Mouse (Mus musculus) MEL (cell line): Measurements from ENCODE around the gene Vav3. TPM values are rescaled to one million over a fixed set of nuclear protein-coding genes. Genes with fewer than 3 reads are reported as not detected.

ENCODE experiments used
- DNase-seq: peaks from one replicate; pipeline ENCODE4 v3.0.0; 2011; ENCODE audit warnings: low read depth, low spot score
- H3K27ac ChIP-seq: 2 replicates; pipeline ENCODE4 v1.5.1; 2012; ENCODE audit warnings: low read depth, mild to moderate bottlenecking, control low read depth, low read length, moderate library complexity; ENCODE audit not compliant: control insufficient read depth
- H3K27me3 ChIP-seq, 2 experiments: fragments of 150-350 bp in 1 of 2; sonication (generic) in 1 of 2; 2 replicates each; pipeline ENCODE4 v1.6.1; 2012; ENCODE audit warnings: low read length in 2 of 2, mild to moderate bottlenecking in 2 of 2, improper control_type of control experiment in 1 of 2, moderate library complexity in 1 of 2; ENCODE audit not compliant: insufficient read depth in 2 of 2, control insufficient read depth in 1 of 2
- H3K36me3 ChIP-seq, 2 experiments: 2 replicates each; pipeline ENCODE4 v1.6.1; 2012 to 2014; ENCODE audit warnings: low read length in 2 of 2, improper control_type of control experiment in 1 of 2, inconsistent platforms in 1 of 2, mild to moderate bottlenecking in 1 of 2; ENCODE audit not compliant: insufficient read depth in 2 of 2, control insufficient read depth in 1 of 2
- H3K4me1 ChIP-seq, 2 experiments: fragments of 150-350 bp in 1 of 2; sonication (generic) in 1 of 2; 2 replicates each; pipeline ENCODE4 v1.6.1; 2012; ENCODE audit warnings: low read length in 2 of 2, improper control_type of control experiment in 1 of 2, mild to moderate bottlenecking in 1 of 2; ENCODE audit not compliant: insufficient read depth in 2 of 2, control insufficient read depth in 1 of 2
- H3K4me3 ChIP-seq, 2 experiments: fragments of 150-350 bp in 1 of 2; sonication (generic) in 1 of 2; 2 replicates each; pipeline ENCODE4 v1.5.1; 2012; ENCODE audit warnings: low read depth in 2 of 2, low read length in 2 of 2, mild to moderate bottlenecking in 2 of 2, moderate library complexity in 2 of 2, control low read depth in 1 of 2, improper control_type of control experiment in 1 of 2; ENCODE audit not compliant: control insufficient read depth in 1 of 2, insufficient read depth in 1 of 2
- H3K79me2 ChIP-seq: 2 replicates; pipeline ENCODE4 v1.6.1; 2012; ENCODE audit warnings: mild to moderate bottlenecking, low read length, moderate library complexity; ENCODE audit not compliant: control insufficient read depth, poor library complexity, insufficient read depth
- H3K9ac ChIP-seq: 2 replicates; pipeline ENCODE4 v1.6.1; 2012; ENCODE audit warnings: low read depth, mild to moderate bottlenecking, control low read depth, low read length, moderate library complexity; ENCODE audit not compliant: control insufficient read depth, poor library complexity, severe bottlenecking
- H3K9me3 ChIP-seq: fragments of 150-350 bp; sonication (generic); replicated peaks from 2 replicates; pipeline ENCODE4 v1.6.1; 2012; ENCODE audit warnings: mild to moderate bottlenecking, low read length, improper control_type of control experiment, moderate library complexity; ENCODE audit not compliant: insufficient read depth
- CHD1 ChIP-seq: IDR thresholded peaks from 2 replicates; pipeline ENCODE4 v1.6.1; 2012; ENCODE audit warnings: low read depth, mild to moderate bottlenecking, inconsistent platforms, low read length, improper control_type of control experiment
- CHD2 ChIP-seq: IDR thresholded peaks from 2 replicates; pipeline ENCODE4 v1.6.1; 2011; ENCODE audit warnings: low read length, improper control_type of control experiment
- E2F4 ChIP-seq: IDR thresholded peaks from 2 replicates; pipeline ENCODE4 v1.6.1; 2011; ENCODE audit warnings: low read depth, low read length, improper control_type of control experiment, borderline replicate concordance
- EP300 ChIP-seq, 2 experiments: IDR thresholded peaks; 2 replicates each; pipeline ENCODE4 v1.6.1; 2011; ENCODE audit warnings: improper control_type of control experiment in 2 of 2, low read length in 2 of 2, low read depth in 1 of 2, mild to moderate bottlenecking in 1 of 2
- ETS1 ChIP-seq: IDR thresholded peaks from 2 replicates; pipeline ENCODE4 v1.6.1; 2012; ENCODE audit warnings: low read depth, mild to moderate bottlenecking, inconsistent platforms, low read length, improper control_type of control experiment, moderate library complexity
- GABPA ChIP-seq: IDR thresholded peaks from 2 replicates; pipeline ENCODE4 v1.6.1; 2012; ENCODE audit warnings: low read depth, mild to moderate bottlenecking, inconsistent platforms, low read length, improper control_type of control experiment, moderate library complexity
- HCFC1 ChIP-seq: IDR thresholded peaks from 2 replicates; pipeline ENCODE4 v1.6.1; 2012; ENCODE audit warnings: low read depth, mild to moderate bottlenecking, inconsistent platforms, low read length, improper control_type of control experiment, moderate library complexity
- KAT2A ChIP-seq: conservative IDR thresholded peaks from 2 replicates; pipeline ENCODE4 v1.6.1; 2012; ENCODE audit warnings: low read depth, low read length, improper control_type of control experiment, inconsistent platforms
- MAFK ChIP-seq: IDR thresholded peaks from 2 replicates; pipeline ENCODE4 v1.6.1; 2011; ENCODE audit warnings: low read depth, mild to moderate bottlenecking, low read length, improper control_type of control experiment, borderline replicate concordance
- MAZ ChIP-seq: IDR thresholded peaks from 2 replicates; pipeline ENCODE4 v1.6.1; 2012; ENCODE audit warnings: low read depth, mild to moderate bottlenecking, inconsistent platforms, low read length, improper control_type of control experiment
- MXI1 ChIP-seq: IDR thresholded peaks from 2 replicates; pipeline ENCODE4 v1.6.1; 2011; ENCODE audit warnings: mild to moderate bottlenecking, low read depth, low read length, improper control_type of control experiment
- MYB ChIP-seq: IDR thresholded peaks from 2 replicates; pipeline ENCODE4 v1.6.1; 2011; ENCODE audit warnings: mild to moderate bottlenecking, low read depth, low read length, improper control_type of control experiment
- NELFE ChIP-seq: IDR thresholded peaks from 2 replicates; pipeline ENCODE4 v1.6.1; 2011; ENCODE audit warnings: low read depth, low read length, improper control_type of control experiment
- POLR2AphosphoS5 ChIP-seq: IDR thresholded peaks from 2 replicates; pipeline ENCODE4 v1.6.1; 2012; ENCODE audit warnings: low read depth, borderline replicate concordance, mild to moderate bottlenecking, inconsistent platforms, low read length, moderate library complexity, mixed read lengths
- RCOR1 ChIP-seq: IDR thresholded peaks from 2 replicates; pipeline ENCODE4 v1.6.1; 2012; ENCODE audit warnings: low read depth, mild to moderate bottlenecking, inconsistent platforms, low read length, improper control_type of control experiment
- SIN3A ChIP-seq: IDR thresholded peaks from 2 replicates; pipeline ENCODE4 v1.6.1; 2012; ENCODE audit warnings: low read length, improper control_type of control experiment, inconsistent platforms
- SMC3 ChIP-seq: IDR thresholded peaks from 2 replicates; pipeline ENCODE4 v1.6.1; 2011; ENCODE audit warnings: low read depth, low read length, improper control_type of control experiment
- TAL1 ChIP-seq: IDR thresholded peaks from 2 replicates; pipeline ENCODE4 v1.6.1; 2012; ENCODE audit warnings: mild to moderate bottlenecking, inconsistent platforms, low read length, moderate library complexity, mixed read lengths
- TBP ChIP-seq: IDR thresholded peaks from 2 replicates; pipeline ENCODE4 v1.8.0; 2011; ENCODE audit warnings: low read depth, low read length, improper control_type of control experiment
- TCF12 ChIP-seq: IDR thresholded peaks from 2 replicates; pipeline ENCODE4 v1.6.1; 2014; ENCODE audit warnings: low read depth, mild to moderate bottlenecking, inconsistent platforms, low read length, improper control_type of control experiment, moderate library complexity
- USF1 ChIP-seq: IDR thresholded peaks from 2 replicates; pipeline ENCODE4 v1.6.1; 2014; ENCODE audit warnings: low read depth, mild to moderate bottlenecking, inconsistent platforms, low read length, improper control_type of control experiment, moderate library complexity
- ZKSCAN1 ChIP-seq: IDR thresholded peaks from 2 replicates; pipeline ENCODE4 v1.6.1; 2012; ENCODE audit warnings: low read depth, mild to moderate bottlenecking, inconsistent platforms, low read length, improper control_type of control experiment, moderate library complexity
- ZNF384 ChIP-seq: IDR thresholded peaks from 2 replicates; pipeline ENCODE4 v1.6.1; 2012; ENCODE audit warnings: low read depth, mild to moderate bottlenecking, inconsistent platforms, low read length, improper control_type of control experiment
- polyA plus RNA-seq, 2 experiments: library from polyadenylated mRNA; stranded (reverse) in 1 of 2; unstranded in 1 of 2; fragments of >175 nt in 1 of 2; fragments of >200 nt in 1 of 2; gene quantifications; 2 replicates each; pipeline versions ENCODE4 v1.2.1 to v1.2.4; 2012; ENCODE audit warnings: low replicate concordance in 2 of 2, low read depth in 1 of 2; ENCODE audit not compliant: insufficient read length in 2 of 2, insufficient read depth in 1 of 2, missing spikeins in 1 of 2
- total RNA-seq: library from RNA; depleted of rRNA; stranded (reverse); fragments of 300-350 nt; gene quantifications from 2 replicates; pipeline ENCODE4 v1.2.3, GENCODE M21; 2012

Vav3 gene
- total and polyA plus RNA-seq, 3 experiments = not detected

DNA sequence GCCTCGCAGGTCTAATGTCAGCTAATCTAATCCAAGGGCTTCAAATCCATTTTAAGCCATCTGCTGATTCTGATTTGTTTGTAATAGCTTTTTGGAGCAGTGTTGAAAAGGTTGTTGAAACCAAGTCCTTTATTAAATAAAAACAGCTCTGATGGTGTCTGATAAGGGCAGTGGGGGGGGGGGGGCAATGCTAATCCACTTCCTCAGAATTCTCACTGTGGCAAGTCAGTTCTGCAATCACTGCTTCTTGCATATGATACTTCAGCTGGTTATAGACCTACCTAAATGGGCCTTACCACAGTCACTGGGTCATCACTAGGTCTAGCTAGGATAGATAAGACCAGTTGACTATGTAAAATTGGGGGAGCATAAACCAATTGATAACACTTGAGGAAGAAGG lies 115.9 kb downstream of the Vav3 start:
- Histone ChIP-seq H3K27me3 (no peaks in the 10 kb centered on the region), H3K4me3 (no peak overlapping the region), H3K4me1 (no peaks in the 10 kb centered on the region), H3K36me3 (no peaks in the 10 kb centered on the region), H3K27ac (no peak overlapping the region), H3K9ac (no peak overlapping the region), H3K79me2 (no peaks in the 10 kb centered on the region), H3K9me3 (no peaks in the 10 kb centered on the region)
- DNase-seq = no peak
- TF ChIP-seq SIN3A (no peak), USF1 (no peak), TAL1 (no peak), MAFK (no peak), SMC3 (no peak), ZNF384 (no peak), KAT2A (no peak), HCFC1 (no peak), TCF12 (no peak), ETS1 (no peak), MAZ (no peak), CHD2 (no peak), TBP (no peak)

DNA sequence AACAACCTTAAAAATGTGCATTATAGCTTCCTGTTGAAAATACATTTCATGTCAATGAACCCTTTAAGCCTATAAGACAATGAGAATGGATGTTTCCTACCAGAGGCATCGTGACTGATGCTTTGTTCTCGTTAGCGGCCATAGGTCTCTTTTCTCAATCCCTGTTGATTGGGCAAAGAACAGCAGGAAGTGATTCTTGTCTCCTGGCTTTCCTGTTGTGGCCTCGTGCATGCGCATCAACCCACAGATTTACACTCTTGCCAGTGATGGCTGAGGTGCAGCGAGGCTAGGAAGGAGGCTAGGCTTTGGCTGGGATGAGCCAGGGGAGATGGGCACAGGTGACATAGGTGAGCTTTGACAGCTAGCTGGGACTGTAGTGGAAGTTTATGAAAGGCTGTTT lies 123.2 kb downstream of the Vav3 start:
- Histone ChIP-seq H3K4me1 (no peaks in the 10 kb centered on the region), H3K9me3 (no peaks in the 10 kb centered on the region), H3K36me3 (no peaks in the 10 kb centered on the region), H3K27ac (no peak overlapping the region), H3K79me2 (no peaks in the 10 kb centered on the region), H3K4me3 (no peak overlapping the region), H3K27me3 (no peaks in the 10 kb centered on the region), H3K9ac (no peak overlapping the region)
- DNase-seq = no peak
- no peak for TF ChIP-seq MYB
- TF ChIP-seq MXI1 = no peak
- TF ChIP-seq GABPA = no peak
- no peak for TF ChIP-seq CHD2
- no peak for TF ChIP-seq ZKSCAN1
- no peak for TF ChIP-seq RCOR1
- TF ChIP-seq MAFK = no peak
- no peak for TF ChIP-seq ETS1
- TF ChIP-seq SIN3A = no peak
- TF ChIP-seq E2F4 = no peak
- TF ChIP-seq CHD1 = no peak
- no peak for TF ChIP-seq NELFE
- no peak for TF ChIP-seq POLR2AphosphoS5
- TF ChIP-seq EP300 (IDR thresholded peaks at IDR 0.05; ENCODE audit: low read depth in 1 of 2, low read length in 2 of 2) = no peak
